Mouse (Mus musculus) CH12.LX (cell line): ENCODE results near the gene Stn1.

ENCODE experiments used
- CTCF ChIP-seq, 2 experiments: IDR thresholded peaks in 1 of 2; conservative IDR thresholded peaks in 1 of 2; 2 replicates each; pipeline ENCODE4 v1.5.1; 2011 to 2012; ENCODE audit warnings: low read depth in 2 of 2, low read length in 2 of 2, improper control_type of control experiment in 1 of 2, inconsistent platforms in 1 of 2, mild to moderate bottlenecking in 1 of 2, moderate library complexity in 1 of 2
- EP300 ChIP-seq: IDR thresholded peaks from 2 replicates; pipeline ENCODE4 v1.6.1; 2011; ENCODE audit warnings: low read length, improper control_type of control experiment
- HCFC1 ChIP-seq: IDR thresholded peaks from 2 replicates; pipeline ENCODE4 v1.6.1; 2012; ENCODE audit warnings: low read depth, mild to moderate bottlenecking, inconsistent platforms, low read length, improper control_type of control experiment
- JUN ChIP-seq: IDR thresholded peaks from 2 replicates; pipeline ENCODE4 v1.6.1; 2011; ENCODE audit warnings: low read depth, mild to moderate bottlenecking, low read length, improper control_type of control experiment, moderate library complexity; ENCODE audit not compliant: insufficient read depth
- JUND ChIP-seq: conservative IDR thresholded peaks from 2 replicates; pipeline ENCODE4 v1.6.1; 2011; ENCODE audit warnings: low read depth, low read length, improper control_type of control experiment
- MAX ChIP-seq: IDR thresholded peaks from 2 replicates; pipeline ENCODE4 v1.6.1; 2011; ENCODE audit warnings: low read length, improper control_type of control experiment
- NRF1 ChIP-seq: IDR thresholded peaks from 2 replicates; pipeline ENCODE4 v1.6.1; 2014; ENCODE audit warnings: low read depth, mild to moderate bottlenecking, inconsistent platforms, low read length, improper control_type of control experiment, moderate library complexity
- POLR2A ChIP-seq: IDR thresholded peaks from 2 replicates; pipeline ENCODE4 v1.6.1; 2011; ENCODE audit warnings: low read depth, mild to moderate bottlenecking, improper control_type of control experiment, low read length
- POLR2AphosphoS2 ChIP-seq: IDR thresholded peaks from 2 replicates; pipeline ENCODE4 v1.6.1; 2011; ENCODE audit warnings: low read depth, low read length, improper control_type of control experiment
- TCF12 ChIP-seq: IDR thresholded peaks from 2 replicates; pipeline ENCODE4 v1.6.1; 2014; ENCODE audit warnings: low read depth, mild to moderate bottlenecking, inconsistent platforms, low read length, improper control_type of control experiment
- USF1 ChIP-seq: IDR thresholded peaks from 2 replicates; pipeline ENCODE4 v1.6.1; 2014; ENCODE audit warnings: low read depth, mild to moderate bottlenecking, inconsistent platforms, low read length, improper control_type of control experiment
- USF2 ChIP-seq: conservative IDR thresholded peaks from 2 replicates; pipeline ENCODE4 v1.6.1; 2011; ENCODE audit warnings: low read depth, low read length, improper control_type of control experiment
- ZKSCAN1 ChIP-seq: IDR thresholded peaks from 2 replicates; pipeline ENCODE4 v1.6.1; 2012; ENCODE audit warnings: low read depth, inconsistent platforms, low read length, improper control_type of control experiment, borderline replicate concordance

GRCm38 (mm10) chr19:47456021-47456420, 81.3 kb downstream of the Stn1 start:
- no peak for TF ChIP-seq NRF1
- no peak for TF ChIP-seq POLR2A
- no peak for TF ChIP-seq JUN
- TF ChIP-seq CTCF (conservative IDR thresholded peaks at IDR 0.05 in 1 of 2, IDR thresholded peaks at IDR 0.05 in 1 of 2; ENCODE audit: low read depth in 2 of 2, low read length in 2 of 2): no peak
- no peak for TF ChIP-seq MAX
- no peak for TF ChIP-seq USF1
- no peak for TF ChIP-seq TCF12
- TF ChIP-seq ZKSCAN1: no peak
- no peak for TF ChIP-seq POLR2AphosphoS2
- TF ChIP-seq HCFC1: no peak
- no peak for TF ChIP-seq USF2
- TF ChIP-seq JUND: no peak
- no peak for TF ChIP-seq EP300
